Mouse (Mus musculus) hematopoietic stem cell, adult 5-6 weeks (primary cell): ENCODE results near the gene Thsd4. TPM values are rescaled to one million over a fixed set of nuclear protein-coding genes. Genes with fewer than 3 reads are reported as not detected.
"Not testable (repeated sequence)": the region's sequence is repeated elsewhere in the genome, so short reads cannot be mapped to it uniquely, and the experiment has no call there.

Experiments
- ATAC-seq, 2 experiments: fragments of 125-278 bp in 1 of 2; replicated peaks in 1 of 2; 2 replicates each; pipeline ENCODE4 v1.8.0; 2016 to 2017; ENCODE audit warnings: inconsistent platforms in 2 of 2, mild to moderate bottlenecking in 2 of 2, moderate number of reproducible peaks in 2 of 2, low read depth in 1 of 2, moderate TSS enrichment in 1 of 2; ENCODE audit not compliant: low FRiP score in 2 of 2, poor library complexity in 2 of 2, severe bottlenecking in 2 of 2, insufficient read depth in 1 of 2, low TSS enrichment in 1 of 2
- total RNA-seq: library from RNA; stranded (forward); fragments of 172-1452, 232-1000 nt; gene quantifications from 2 replicates; pipeline ENCODE4 v1.2.3, GENCODE M21; 2017

Gene Thsd4
- total RNA-seq, 1 experiment from 2014 or later, result 1.0 TPM

GRCm38 (mm10) chr9:59985900-59986572 is 535.8 kb downstream of the Thsd4 start:
- no peak for ATAC-seq

- no peak for ATAC-seq
Observed at GRCm38 (mm10) chr9:59981116-59981515, 540.7 kb downstream of the Thsd4 start.

DNA sequence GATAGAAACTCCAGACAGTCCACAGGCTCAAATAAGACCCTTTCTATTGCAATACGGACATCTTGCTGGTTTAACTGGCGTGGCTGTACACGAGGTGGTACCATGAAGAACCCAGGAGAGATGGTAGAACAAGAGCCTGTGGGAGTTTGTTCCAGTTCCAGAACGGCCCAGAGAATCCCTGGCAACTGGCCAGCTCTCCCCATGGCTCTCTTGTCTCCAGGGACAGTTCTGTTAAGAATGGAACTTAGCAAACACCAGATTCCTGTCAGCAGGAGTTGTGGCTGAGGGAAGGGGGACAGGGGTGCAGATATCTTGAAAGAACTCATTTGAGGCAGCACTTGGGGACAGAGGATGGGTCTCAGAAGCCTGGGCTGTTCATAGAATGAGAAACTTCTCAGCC is 550.6 kb downstream of the Thsd4 start:
- ATAC-seq, result no peak

DNA sequence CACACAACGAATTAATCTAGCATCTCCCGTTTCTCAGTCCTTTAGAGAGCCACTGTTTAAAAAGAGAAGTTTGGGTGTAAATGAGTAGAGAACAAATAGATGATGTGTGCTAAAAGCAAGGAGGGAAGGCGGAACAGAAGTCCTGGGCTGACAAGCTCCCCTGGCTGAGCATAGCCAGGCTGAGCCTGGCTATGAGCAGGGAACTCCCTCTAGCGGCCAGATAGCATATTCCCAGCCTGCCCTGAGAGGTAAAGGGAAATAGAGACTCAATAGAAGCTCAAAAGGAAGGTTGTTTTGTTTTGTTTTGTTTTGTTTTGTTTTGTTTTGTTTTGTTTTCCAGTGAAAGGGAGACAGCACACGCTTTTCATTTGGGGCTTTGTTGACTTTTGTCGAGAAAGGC is 552.5 kb downstream of the Thsd4 start:
- peak; percentile 82 to 94 for ATAC-seq

DNA sequence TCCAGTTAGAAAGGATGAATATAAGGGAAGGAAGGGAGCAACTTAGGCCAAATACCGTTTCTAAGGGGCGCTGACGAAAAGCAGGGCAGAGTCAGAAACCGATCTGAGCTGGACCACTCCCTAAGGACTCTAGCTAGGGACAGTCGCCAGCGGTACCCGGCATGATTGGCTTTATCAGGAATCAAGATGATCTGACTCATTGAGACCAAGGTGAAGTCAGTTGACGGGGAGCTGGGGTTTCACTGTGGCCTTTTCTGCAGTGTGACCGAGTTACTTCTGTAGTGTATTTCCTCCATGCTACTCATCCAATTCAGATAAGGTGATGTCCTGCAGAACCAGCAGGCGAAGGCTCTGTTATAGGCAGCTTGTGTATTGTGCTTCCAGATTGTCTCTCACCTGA is 556.8 kb downstream of the Thsd4 start:
- ATAC-seq, result no peak

DNA sequence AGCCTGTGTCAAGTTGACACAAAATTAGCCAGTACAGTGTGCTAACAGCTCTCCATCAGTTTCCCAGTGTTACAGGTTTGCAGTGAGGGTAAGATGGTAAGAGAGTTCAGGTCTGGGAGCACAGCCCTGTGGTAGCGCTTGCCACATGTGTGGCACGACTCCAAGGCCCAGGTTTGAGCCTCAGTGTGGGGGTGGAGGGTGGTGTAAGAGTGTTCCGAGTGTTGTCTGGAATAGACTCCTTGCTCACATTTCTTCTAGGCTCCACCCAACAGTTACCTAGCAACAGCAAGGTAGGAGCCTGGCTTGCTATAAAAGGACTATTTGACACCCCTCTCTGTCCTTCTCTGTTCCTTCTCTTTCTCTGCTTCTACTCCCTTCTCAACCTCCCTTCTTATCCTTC is 557.5 kb downstream of the Thsd4 start:
- ATAC-seq, result no peak

DNA sequence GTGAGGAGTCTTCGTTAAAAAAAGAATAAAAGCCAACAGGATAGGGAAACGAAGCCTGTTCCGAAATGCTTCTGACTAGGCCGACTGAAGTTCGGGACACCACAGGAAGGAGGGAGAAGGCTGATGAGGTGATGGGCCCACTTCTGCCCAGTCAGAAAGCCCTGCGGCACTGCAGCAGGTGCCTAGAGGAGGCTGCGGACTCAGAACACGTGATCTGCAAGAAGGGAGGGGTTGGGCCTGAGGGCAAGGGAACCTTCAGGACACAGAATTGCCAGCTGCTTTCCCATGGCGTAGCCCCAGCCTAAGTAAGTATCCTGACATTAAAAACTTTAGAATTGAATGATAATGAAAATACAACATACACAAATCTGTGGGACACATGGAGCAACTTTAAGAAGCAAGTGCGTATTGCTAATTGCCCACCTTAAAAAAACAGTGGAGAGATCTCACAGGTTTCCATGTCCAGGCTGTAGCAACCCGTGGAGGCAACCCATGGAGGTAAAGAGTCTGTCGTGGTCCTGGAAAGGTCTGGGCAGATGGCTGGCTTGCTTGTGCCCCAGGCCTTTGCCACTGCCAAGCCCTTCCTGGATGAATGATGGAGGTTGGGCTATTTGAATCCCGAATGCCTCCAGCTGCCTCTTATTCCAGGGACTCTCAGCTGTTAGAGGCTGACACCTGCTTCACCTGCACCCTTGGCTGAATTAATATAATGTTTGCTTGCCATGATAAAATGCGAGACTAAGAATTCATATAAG is 560.5 kb downstream of the Thsd4 start:
- ATAC-seq, result no peak

DNA sequence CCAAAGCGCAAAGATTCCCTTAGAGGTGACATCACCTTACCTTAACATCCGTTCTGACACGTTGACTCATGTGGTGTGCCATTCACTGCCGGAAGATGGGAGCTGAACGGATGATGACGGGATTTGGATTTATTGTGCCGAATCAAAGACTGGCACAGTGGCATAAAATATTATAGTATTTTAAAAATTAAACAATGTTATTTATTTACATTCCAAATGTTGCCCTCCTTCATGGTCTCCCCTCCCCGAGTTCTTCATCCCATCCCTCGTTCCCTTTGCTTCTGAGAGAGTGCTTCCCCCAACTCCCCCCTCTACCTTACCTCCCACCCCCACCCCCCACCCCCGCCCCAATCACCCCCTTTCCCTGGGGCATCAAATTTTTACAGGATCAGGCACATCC is 561.3 kb downstream of the Thsd4 start, which contains the start of gene Nr2e3:
Gene Nr2e3, minus strand, starts transcription at position 101 of the 400 bp plus-strand sequence.
- ATAC-seq, result no peak

GRCm38 (mm10) chr9:59959276-59959675 is 562.6 kb downstream of the Thsd4 start:
- ATAC-seq, result peak; percentile 97 to 98

GRCm38 (mm10) chr9:59958115-59958514 is 563.7 kb downstream of the Thsd4 start:
- ATAC-seq, result not testable (repeated sequence)

GRCm38 (mm10) chr9:59956496-59956895 is 565.4 kb downstream of the Thsd4 start:
- ATAC-seq, result no peak

- ATAC-seq, result no peak
Observed at GRCm38 (mm10) chr9:59955692-59956091, 566.2 kb downstream of the Thsd4 start.

GRCm38 (mm10) chr9:59955199-59955598 is 566.6 kb downstream of the Thsd4 start:
- ATAC-seq, result no peak

GRCm38 (mm10) chr9:59953556-59953955 is 568.3 kb downstream of the Thsd4 start:
- ATAC-seq, result no peak

DNA sequence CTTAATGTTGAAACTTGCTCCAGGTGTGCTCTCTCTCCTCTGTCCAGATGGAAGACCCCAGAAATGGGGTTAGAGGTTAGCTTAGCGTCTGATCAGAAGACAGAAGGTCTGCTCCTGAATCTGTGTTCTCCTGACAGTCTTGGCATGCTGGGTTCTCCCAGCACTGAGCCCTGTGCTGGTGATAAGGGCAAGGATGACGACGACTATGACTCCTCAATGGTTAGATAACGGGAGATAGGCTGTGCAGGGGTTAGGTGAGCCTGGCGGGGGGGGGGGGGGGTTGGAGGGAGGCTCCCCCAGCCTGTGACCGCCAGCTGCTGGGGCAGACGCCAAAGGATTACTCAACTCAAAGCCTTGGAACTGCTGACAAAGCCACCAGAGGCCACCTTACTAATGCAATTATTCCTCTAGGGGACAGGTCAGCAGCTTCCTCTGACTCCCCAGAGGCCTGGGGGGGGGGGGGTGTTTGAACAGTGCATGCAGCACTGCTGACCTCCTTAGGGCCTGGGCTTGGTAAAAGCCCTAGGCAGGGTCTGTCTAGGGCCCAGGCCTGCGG is 569.3 kb downstream of the Thsd4 start:
- no peak for ATAC-seq

GRCm38 (mm10) chr9:59951943-59952342 is 569.9 kb downstream of the Thsd4 start:
- no peak for ATAC-seq

- ATAC-seq, result no peak
Observed at GRCm38 (mm10) chr9:59951001-59951750, 570.7 kb downstream of the Thsd4 start.

- ATAC-seq, result no peak
Observed at GRCm38 (mm10) chr9:59949981-59950380, 571.9 kb downstream of the Thsd4 start.
